Mouse (Mus musculus): ENCODE measurements around the gene Olfr678. TPM values are rescaled to one million over a fixed set of nuclear protein-coding genes. Genes with fewer than 3 reads are reported as not detected.
"Not testable (repeated sequence)": the region's sequence is repeated elsewhere in the genome, so short reads cannot be mapped to it uniquely, and the experiment has no call there.

The Olfr678 gene
- total RNA-seq (2014; rRNA removed) = not detected in 2 replicates
- not detected in 2 replicates for polyA plus RNA-seq (2015; fragmentation: Nextera tagmentation; extraction: Ambion mirVana)

DNA sequence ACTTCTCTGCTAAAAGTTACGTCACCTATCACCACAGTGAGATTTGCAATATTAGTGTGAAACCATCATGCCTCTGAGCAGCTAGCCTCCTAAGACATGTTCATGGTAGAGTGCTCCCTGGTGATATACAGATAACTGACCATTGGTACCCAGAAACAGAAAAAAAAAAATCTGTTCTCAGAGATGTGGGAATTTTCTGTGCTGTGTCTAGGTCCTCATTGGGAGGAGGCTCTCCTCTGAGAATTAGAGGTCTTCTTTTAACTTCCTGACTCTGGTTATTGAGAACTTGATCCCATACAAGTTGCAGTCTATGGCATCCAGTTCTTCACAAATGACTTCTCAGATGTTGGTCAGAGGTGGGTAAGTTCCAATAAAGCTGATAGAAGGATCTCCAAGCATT, at the start of gene Olfr678:
TSS of gene Olfr678 (plus strand) at position 301 of the 400 bp plus-strand sequence.
- no peak within 1 kb of the TSS for H3K4me3 ChIP-seq (ENCODE audit: low read length)
- WGBS = 100% methylated on average over 1 of the region's 1 CpGs
- no peak within 1 kb of the TSS for H3K27ac ChIP-seq
- ATAC-seq (no peak), DNase-seq (ENCODE audit: low spot score) (no peak)
- no peaks in the 10 kb centered on the region for H3K36me3 ChIP-seq (ENCODE audit: insufficient read depth, low read length)
- H3K9me3 ChIP-seq (ENCODE audit: low read length) = no peaks in the 10 kb centered on the region
- H3K27me3 ChIP-seq (ENCODE audit: insufficient read depth, low read length) = no peaks in the 10 kb centered on the region
- H3K9ac ChIP-seq (replicated peaks; ENCODE audit: low read length) = no peak within 1 kb of the TSS
- no peaks in the 10 kb centered on the region for H3K4me1 ChIP-seq (ENCODE audit: insufficient read depth, low read length)
- no peak for TF ChIP-seq CTCF (IDR thresholded peaks at IDR 0.05; ENCODE audit: low read depth)
- H3K4me2 ChIP-seq (ENCODE audit: low read depth, low read length) = no peak within 1 kb of the TSS

DNA sequence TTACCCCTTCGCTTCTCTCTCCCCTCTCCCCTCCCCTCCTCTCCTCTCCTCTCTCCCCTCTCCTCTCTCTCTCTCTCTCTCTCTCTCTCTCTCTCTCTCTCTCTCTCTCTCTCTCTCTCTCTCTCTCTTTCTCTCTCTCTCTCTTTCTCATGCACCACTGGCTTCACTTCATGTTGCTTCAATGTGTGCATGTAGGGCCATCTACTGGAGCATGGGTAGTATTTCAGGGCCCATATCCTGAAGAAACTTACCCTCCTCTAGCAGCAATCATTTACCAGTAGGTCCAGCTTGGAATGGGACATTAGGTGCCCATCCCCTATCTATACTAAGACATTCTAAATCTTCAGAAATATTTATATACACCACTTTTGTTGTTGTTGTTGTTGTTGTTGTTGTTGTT, 41.7 kb upstream of the Olfr678 start:
- H3K27ac ChIP-seq = no peak overlapping the region
- 79% methylated on average over 1 of the region's 1 CpGs for WGBS
- H3K4me2 ChIP-seq (ENCODE audit: low read depth, low read length) = no peak overlapping the region
- no peaks in the 10 kb centered on the region for H3K36me3 ChIP-seq (ENCODE audit: insufficient read depth, low read length)
- H3K4me3 ChIP-seq (ENCODE audit: low read length) = no peak overlapping the region
- TF ChIP-seq CTCF (IDR thresholded peaks at IDR 0.05; ENCODE audit: low read depth) = peak; percentile 64
- no peaks in the 10 kb centered on the region for H3K4me1 ChIP-seq (ENCODE audit: insufficient read depth, low read length)
- ATAC-seq (no peak), DNase-seq (ENCODE audit: low spot score) (peak; percentile 40)
- no peaks in the 10 kb centered on the region for H3K9me3 ChIP-seq (ENCODE audit: low read length)
- H3K27me3 ChIP-seq (ENCODE audit: insufficient read depth, low read length) = no peaks in the 10 kb centered on the region
- H3K9ac ChIP-seq (replicated peaks; ENCODE audit: low read length) = no peak overlapping the region

DNA sequence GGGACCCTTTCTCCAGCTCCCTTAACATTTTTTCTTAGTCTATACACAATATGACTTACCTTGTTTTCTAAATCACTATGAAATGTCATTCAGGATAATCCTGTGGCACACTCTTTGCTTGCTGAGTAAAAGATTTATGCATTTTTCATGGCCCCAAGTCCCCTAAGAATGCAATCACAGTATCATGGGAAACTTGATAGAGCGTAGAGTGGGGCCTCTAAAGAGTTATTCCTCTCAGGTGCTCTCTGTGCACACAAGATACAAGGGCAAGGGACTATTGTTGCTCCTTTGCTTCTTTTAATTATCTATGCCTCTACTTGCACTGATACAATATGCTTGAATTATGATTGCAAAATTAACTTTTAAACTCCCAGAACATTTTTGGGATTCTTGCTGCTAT, 35.9 kb upstream of the Olfr678 start, which contains the start of gene Olfr675:
TSS of gene Olfr675 (minus strand) at position 101 of the 400 bp plus-strand sequence.
- Histone ChIP-seq H3K4me1 (ENCODE audit: insufficient read depth, low read length) (no peaks in the 10 kb centered on the region), H3K4me2 (ENCODE audit: low read depth, low read length) (no peak within 1 kb of the TSS), H3K9ac (replicated peaks; ENCODE audit: low read length) (no peak within 1 kb of the TSS), H3K27me3 (ENCODE audit: insufficient read depth, low read length) (no peaks in the 10 kb centered on the region), H3K36me3 (ENCODE audit: insufficient read depth, low read length) (no peaks in the 10 kb centered on the region), H3K4me3 (ENCODE audit: low read length) (no peak within 1 kb of the TSS), H3K27ac (no peak within 1 kb of the TSS), H3K9me3 (ENCODE audit: low read length) (no peaks in the 10 kb centered on the region)
- WGBS = 78% methylated on average over 1 of the region's 1 CpGs
- DNase-seq (ENCODE audit: low spot score) = no peak
- ATAC-seq = no peak
- TF ChIP-seq CTCF (IDR thresholded peaks at IDR 0.05; ENCODE audit: low read depth) = no peak

DNA sequence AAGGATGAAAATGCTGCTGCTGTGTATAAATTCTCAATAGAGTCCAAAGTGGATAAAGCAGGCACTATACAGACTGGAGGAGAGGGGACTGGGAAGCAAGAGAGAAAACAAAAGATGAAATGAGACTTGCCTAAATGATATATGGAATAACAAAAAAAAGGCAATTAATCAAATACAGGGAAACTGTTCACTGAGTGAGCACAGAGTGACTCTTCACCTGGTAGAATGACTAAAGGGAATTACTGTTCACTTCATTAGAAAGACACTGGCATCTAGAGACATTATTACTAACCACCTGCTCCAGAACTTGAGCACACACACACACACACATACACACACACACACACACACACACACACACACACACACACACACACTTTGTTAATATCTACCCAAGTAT, 31.9 kb upstream of the Olfr678 start, which contains the start of gene Olfr676:
TSS of gene Olfr676 (plus strand) at position 301 of the 400 bp plus-strand sequence.
- no peak within 1 kb of the TSS for H3K4me3 ChIP-seq (ENCODE audit: low read length)
- H3K9ac ChIP-seq (replicated peaks; ENCODE audit: low read length) = no peak within 1 kb of the TSS
- H3K4me2 ChIP-seq (ENCODE audit: low read depth, low read length) = no peak within 1 kb of the TSS
- no peaks in the 10 kb centered on the region for H3K4me1 ChIP-seq (ENCODE audit: insufficient read depth, low read length)
- H3K36me3 ChIP-seq (ENCODE audit: insufficient read depth, low read length) = no peaks in the 10 kb centered on the region
- H3K27me3 ChIP-seq (ENCODE audit: insufficient read depth, low read length) = no peaks in the 10 kb centered on the region
- no peak for ATAC-seq
- no peaks in the 10 kb centered on the region for H3K9me3 ChIP-seq (ENCODE audit: low read length)
- H3K27ac ChIP-seq = no peak within 1 kb of the TSS
- no peak for DNase-seq (ENCODE audit: low spot score)
- TF ChIP-seq CTCF (IDR thresholded peaks at IDR 0.05; ENCODE audit: low read depth) = no peak

DNA sequence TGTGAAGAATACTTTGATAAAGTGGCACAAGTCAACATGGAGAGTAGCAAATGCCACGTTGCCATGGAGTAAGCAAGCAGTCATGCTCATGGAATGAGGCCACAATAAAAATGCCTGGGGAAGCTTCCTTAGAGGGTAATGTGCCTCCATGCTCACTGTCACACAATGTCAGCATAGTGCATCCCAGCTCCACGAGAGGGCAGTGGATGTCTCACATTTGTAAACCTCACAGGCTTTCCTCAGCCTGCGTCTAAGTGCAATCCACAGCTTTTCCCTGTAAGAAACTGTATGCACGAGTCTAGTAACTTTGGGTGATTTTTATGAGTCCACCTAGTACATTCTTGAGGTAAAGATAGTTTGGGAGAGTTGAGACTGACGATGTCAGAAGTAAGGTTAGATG, 30.4 kb upstream of the Olfr678 start:
- 38% methylated on average over 5 of the region's 5 CpGs for WGBS
- H3K9ac ChIP-seq (replicated peaks; ENCODE audit: low read length); H3K27me3 ChIP-seq (ENCODE audit: insufficient read depth, low read length); H3K4me2 ChIP-seq (ENCODE audit: low read depth, low read length); H3K36me3 ChIP-seq (ENCODE audit: insufficient read depth, low read length); H3K4me3 ChIP-seq (ENCODE audit: low read length); H3K9me3 ChIP-seq (ENCODE audit: low read length); H3K27ac ChIP-seq; H3K4me1 ChIP-seq (ENCODE audit: insufficient read depth, low read length): not testable (repeated sequence)
- ATAC-seq (0 out of 2 replicates have a peak, but pooled peaks have one; percentile 61), DNase-seq (ENCODE audit: low spot score) (peak; percentile 57)
- TF ChIP-seq CTCF (IDR thresholded peaks at IDR 0.05; ENCODE audit: low read depth) = peak; percentile 49

DNA sequence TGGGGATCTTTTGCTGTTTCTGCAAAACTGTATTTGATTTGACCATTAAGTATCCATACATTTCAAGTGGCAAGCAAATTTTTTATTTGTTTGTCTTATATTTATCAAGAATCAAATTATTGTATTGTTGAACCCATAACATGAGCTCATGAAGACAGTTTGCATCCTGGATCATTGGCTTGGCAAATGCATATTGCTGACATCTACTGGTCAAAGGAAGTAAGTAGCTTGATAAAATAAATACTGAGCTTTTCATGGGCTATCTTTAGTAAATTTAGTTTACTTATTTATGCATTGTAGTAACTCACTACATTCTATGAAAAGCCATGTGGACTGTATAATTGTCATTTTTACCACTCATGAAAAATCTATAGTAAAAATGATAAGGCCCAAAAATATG, 5.3 kb upstream of the Olfr678 start:
- peak; percentile 30 for DNase-seq (ENCODE audit: low spot score)
- Histone ChIP-seq H3K9me3 (ENCODE audit: low read length) (no peaks in the 10 kb centered on the region), H3K9ac (replicated peaks; ENCODE audit: low read length) (no peak overlapping the region), H3K27ac (no peak overlapping the region), H3K4me1 (ENCODE audit: insufficient read depth, low read length) (no peaks in the 10 kb centered on the region), H3K4me3 (ENCODE audit: low read length) (no peak overlapping the region), H3K4me2 (ENCODE audit: low read depth, low read length) (no peak overlapping the region), H3K27me3 (ENCODE audit: insufficient read depth, low read length) (no peaks in the 10 kb centered on the region), H3K36me3 (ENCODE audit: insufficient read depth, low read length) (no peaks in the 10 kb centered on the region)
- no peak for ATAC-seq
- TF ChIP-seq CTCF (IDR thresholded peaks at IDR 0.05; ENCODE audit: low read depth) = peak; percentile 49

DNA sequence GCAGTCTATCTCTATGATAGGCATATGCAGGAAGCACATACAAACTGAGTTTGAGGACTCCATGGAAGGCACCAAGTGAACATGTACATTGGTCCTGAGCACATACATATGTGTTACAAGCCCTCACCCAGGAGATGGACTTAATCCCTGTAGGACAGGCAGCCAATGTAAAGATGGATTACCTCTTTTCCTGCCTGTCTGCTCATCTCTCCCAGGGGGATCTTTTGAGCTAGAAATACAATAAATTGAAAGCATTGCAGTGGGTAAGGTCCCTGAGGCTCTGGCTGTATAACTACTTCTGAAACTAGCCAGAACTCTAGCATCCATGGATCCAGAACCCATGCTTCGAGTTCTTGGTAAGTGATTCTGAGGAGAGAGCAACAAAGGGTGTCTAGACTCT, 16.6 kb downstream of the Olfr678 start, which contains the start of gene Olfr679:
TSS of gene Olfr679 (plus strand) at position 301 of the 400 bp plus-strand sequence.
- 58% methylated on average over 1 of the region's 1 CpGs for WGBS

DNA sequence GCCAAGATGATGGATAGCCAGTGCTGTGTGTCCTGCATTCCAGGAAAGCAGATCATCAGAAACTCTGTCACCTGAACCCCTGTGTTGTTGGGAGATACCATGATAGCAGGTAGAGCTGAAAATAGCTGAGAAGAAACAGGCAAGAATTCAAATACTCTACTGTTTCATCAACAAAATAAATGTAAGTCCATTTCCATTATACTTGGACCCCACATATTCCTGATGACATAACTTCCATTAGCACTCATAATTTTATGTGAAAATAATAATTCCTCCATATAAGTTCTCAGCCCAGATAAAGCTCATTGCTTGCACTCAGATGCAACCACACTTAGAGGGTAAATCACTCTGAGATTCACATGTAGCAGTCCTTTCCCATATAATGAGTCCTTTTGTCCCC, 28.4 kb downstream of the Olfr678 start, which contains the start of gene Olfr680-ps1:
TSS of gene Olfr680-ps1 (minus strand) at position 101 of the 400 bp plus-strand sequence.
- H3K9ac ChIP-seq (replicated peaks; ENCODE audit: low read length); ATAC-seq; H3K27me3 ChIP-seq (ENCODE audit: insufficient read depth, low read length); H3K27ac ChIP-seq; H3K4me3 ChIP-seq (ENCODE audit: low read length); H3K36me3 ChIP-seq (ENCODE audit: insufficient read depth, low read length); H3K9me3 ChIP-seq (ENCODE audit: low read length); H3K4me2 ChIP-seq (ENCODE audit: low read depth, low read length); DNase-seq (ENCODE audit: low spot score); H3K4me1 ChIP-seq (ENCODE audit: insufficient read depth, low read length): not testable (repeated sequence)

More for the DNA sequence above, 16.6 kb downstream of the Olfr678 start, which contains the start of gene Olfr679:
- H3K27me3 ChIP-seq (ENCODE audit: insufficient read depth, low read length) = no peaks in the 10 kb centered on the region
- H3K9ac ChIP-seq (replicated peaks; ENCODE audit: low read length) = no peak within 1 kb of the TSS
- no peak within 1 kb of the TSS for H3K4me3 ChIP-seq (ENCODE audit: low read length)
- no peaks in the 10 kb centered on the region for H3K9me3 ChIP-seq (ENCODE audit: low read length)
- H3K27ac ChIP-seq = no peak within 1 kb of the TSS
- no peak within 1 kb of the TSS for H3K4me2 ChIP-seq (ENCODE audit: low read depth, low read length)
- H3K36me3 ChIP-seq (ENCODE audit: insufficient read depth, low read length) = no peaks in the 10 kb centered on the region
- TF ChIP-seq CTCF (IDR thresholded peaks at IDR 0.05; ENCODE audit: low read depth) = no peak
- no peaks in the 10 kb centered on the region for H3K4me1 ChIP-seq (ENCODE audit: insufficient read depth, low read length)
- ATAC-seq (no peak), DNase-seq (ENCODE audit: low spot score) (no peak)

All from hindbrain, postnatal 0 days (tissue).